Mouse (Mus musculus): ENCODE results near the gene Acvrl1. TPM values are rescaled to one million over a fixed set of nuclear protein-coding genes. Genes with fewer than 3 reads are reported as not detected.
A peak's percentile ranks its signal among the peaks of the same experiment; 100 is the strongest.

Acvrl1 gene
- polyA plus RNA-seq, 1 experiment from 2014 or later = 1.8 TPM

DNA sequence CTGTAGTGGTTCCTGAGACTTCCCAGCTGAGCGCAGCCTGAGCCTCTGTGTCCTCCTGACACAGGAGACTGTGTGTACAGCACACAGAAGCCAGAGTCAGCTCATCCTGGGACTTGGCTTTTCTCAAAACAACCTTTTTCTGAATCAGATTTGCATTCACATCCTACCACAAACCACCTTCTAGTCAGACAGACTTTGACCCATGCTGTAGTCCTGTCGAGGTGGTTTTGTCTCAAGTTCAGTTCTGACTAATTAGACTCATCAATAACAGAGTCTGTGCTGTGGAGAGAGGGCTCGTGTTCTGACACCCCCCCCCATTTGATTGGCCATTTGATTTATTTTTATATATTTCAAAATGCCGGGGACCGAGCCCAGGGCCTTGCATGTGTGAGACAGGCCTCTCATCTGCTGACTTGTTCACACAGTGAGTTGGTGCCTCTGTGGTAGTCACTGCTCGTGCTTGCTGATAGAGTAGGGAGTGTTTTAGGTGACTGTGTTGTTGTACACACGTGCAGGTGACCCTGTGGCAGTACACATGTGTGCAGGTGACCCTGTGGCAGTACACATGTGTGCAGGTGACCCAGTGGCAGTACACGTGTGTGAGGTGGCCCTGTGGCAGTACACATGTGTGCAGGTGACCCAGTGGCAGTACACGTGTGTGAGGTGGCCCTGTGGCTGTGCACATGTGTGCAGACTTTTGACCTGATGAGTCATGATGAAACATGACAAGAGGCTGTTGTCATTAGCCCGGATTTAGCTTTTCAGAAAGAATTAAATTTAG lies 61.8 kb downstream of the Acvrl1 start:
- Histone ChIP-seq H3K4me1 (peaks cover 59% of the 10 kb centered on the region), H3K4me2 (no peak overlapping the region), H3K9me3 (replicated peaks) (no peaks in the 10 kb centered on the region), H3K27me3 (replicated peaks) (no peaks in the 10 kb centered on the region), H3K9ac (no peak overlapping the region), H3K27ac (no peak overlapping the region), H3K4me3 (no peak overlapping the region), H3K36me3 (peaks cover 22% of the 10 kb centered on the region)
- ATAC-seq = no peak
- WGBS (ENCODE audit: insufficient replicate concordance) = 47% methylated on average over 10 of the region's 10 CpGs

DNA sequence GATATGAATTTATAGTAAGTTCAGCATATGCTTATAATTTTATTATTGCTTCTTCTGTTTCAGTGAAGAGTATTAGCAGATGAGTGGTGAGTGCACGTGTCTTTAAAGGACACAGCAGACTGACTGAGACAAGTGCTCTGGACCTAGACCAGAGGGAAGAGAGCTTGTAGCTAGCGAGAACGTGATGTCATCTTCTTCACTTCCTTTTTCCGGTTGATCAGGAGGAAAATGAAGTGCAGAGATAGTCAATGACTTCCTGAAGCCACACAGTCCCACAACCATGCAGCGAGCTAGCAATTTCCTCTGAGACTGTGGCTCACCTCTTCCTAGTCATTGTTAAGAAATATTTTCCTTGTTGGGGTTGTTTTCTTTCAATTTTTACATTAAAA lies 62.4 kb downstream of the Acvrl1 start:
- H3K27me3 ChIP-seq (replicated peaks) = no peaks in the 10 kb centered on the region
- H3K9me3 ChIP-seq (replicated peaks) = no peaks in the 10 kb centered on the region
- no peak overlapping the region for H3K27ac ChIP-seq
- H3K4me3 ChIP-seq = no peak overlapping the region
- H3K9ac ChIP-seq = no peak overlapping the region
- H3K4me2 ChIP-seq = no peak overlapping the region
- H3K36me3 ChIP-seq = peaks cover 23% of the 10 kb centered on the region
- WGBS (ENCODE audit: insufficient replicate concordance) = 24% methylated on average over 5 of the region's 5 CpGs
- H3K4me1 ChIP-seq = peaks cover 65% of the 10 kb centered on the region
- no peak for ATAC-seq

DNA sequence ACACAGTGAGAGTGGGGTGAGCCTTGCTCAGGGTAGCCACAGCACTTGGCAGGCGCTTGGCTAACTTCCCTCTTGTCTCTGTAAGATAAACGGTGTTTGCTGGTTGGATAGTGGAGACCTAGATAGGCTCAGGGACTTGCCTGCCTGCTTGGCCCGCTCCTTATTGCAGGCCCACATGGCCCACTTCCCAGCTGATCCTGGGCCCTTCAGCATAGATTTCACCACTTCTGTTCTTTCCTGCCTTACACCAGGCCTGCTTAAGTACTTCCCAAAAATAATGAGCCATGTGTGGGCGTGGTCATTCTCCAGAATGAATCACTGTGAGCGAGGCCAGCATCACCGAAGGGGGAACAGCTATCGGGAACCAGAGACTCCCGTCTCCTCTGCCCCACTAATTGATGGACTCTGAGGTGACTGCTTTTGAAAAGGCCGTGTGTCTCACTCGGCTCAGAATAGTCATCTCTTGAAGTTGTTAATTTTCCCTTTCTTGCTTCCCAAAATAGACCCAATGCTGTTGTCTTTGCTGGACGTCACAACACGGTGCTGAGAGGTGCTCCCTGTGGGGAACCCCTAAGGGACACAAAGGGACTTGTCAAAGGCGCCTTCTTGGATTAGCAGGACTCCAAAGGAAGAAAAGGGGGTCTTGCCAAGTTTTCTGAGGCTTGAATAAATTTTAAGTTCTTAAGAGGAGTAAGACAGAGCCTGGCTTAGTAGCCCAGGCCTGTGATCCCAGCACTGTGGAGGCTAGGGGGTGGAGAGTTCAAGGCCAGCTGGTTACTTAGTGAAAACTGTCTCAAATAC lies 63.3 kb downstream of the Acvrl1 start:
- no peaks in the 10 kb centered on the region for H3K9me3 ChIP-seq (replicated peaks)
- peak overlapping the region; percentile 57; the same call in 1 of the 2 replicates for H3K27ac ChIP-seq
- no peak for ATAC-seq
- H3K27me3 ChIP-seq (replicated peaks) = no peaks in the 10 kb centered on the region
- H3K9ac ChIP-seq = no peak overlapping the region
- H3K36me3 ChIP-seq = peaks cover 26% of the 10 kb centered on the region
- H3K4me3 ChIP-seq = no peak overlapping the region
- peaks cover 72% of the 10 kb centered on the region for H3K4me1 ChIP-seq
- WGBS (ENCODE audit: insufficient replicate concordance) = 38% methylated on average over 13 of the region's 13 CpGs
- H3K4me2 ChIP-seq = no peak overlapping the region

DNA sequence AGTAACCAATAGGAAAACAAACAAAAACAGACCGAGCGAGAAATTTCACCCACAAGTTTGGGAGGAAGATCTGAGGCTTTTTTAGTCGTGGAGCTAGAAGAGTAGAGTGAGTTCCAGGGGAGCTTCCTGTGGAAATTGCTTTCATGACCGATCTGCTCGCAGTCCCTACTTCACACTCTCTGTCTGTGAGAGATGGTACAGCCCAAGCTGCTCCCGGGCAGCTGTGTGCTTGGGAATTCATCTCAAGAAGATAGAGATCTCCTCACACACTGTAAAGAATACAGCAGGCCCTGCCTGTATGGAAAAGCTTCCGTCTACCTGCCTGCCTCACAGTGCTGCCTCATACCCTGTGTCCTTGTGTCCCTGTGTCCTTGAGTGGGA lies 63.9 kb downstream of the Acvrl1 start:
- Histone ChIP-seq H3K4me2 (no peak overlapping the region), H3K9me3 (replicated peaks) (no peaks in the 10 kb centered on the region), H3K9ac (no peak overlapping the region), H3K27ac (no peak overlapping the region), H3K36me3 (peaks cover 26% of the 10 kb centered on the region), H3K27me3 (replicated peaks) (no peaks in the 10 kb centered on the region), H3K4me1 (peaks cover 72% of the 10 kb centered on the region), H3K4me3 (no peak overlapping the region)
- ATAC-seq = no peak
- WGBS (ENCODE audit: insufficient replicate concordance) = 55% methylated on average over 7 of the region's 7 CpGs

DNA sequence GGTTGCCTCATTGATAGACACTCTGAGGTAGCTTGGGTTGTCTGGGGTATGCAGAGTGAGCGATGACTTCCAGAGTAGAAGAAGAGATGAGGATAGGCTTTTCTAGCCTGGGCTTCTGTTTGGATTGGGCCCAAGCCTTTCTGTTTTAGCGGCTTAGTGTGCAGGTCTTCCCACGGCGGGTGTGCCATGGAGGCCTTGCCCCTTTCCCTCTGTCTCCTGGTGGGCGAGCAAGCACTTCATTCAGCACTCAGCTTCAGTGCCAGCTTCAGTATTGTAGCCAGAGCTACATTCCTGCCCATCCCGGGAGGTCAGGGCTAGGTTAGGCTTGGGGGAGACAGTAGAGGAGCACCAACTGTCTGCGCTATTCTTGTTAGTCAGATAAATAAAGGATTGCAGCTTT lies 64.3 kb downstream of the Acvrl1 start:
- H3K9me3 ChIP-seq (replicated peaks) = no peaks in the 10 kb centered on the region
- H3K4me2 ChIP-seq = no peak overlapping the region
- H3K4me3 ChIP-seq = no peak overlapping the region
- no peak overlapping the region for H3K9ac ChIP-seq
- 69% methylated on average over 7 of the region's 7 CpGs for WGBS (ENCODE audit: insufficient replicate concordance)
- no peaks in the 10 kb centered on the region for H3K27me3 ChIP-seq (replicated peaks)
- peaks cover 26% of the 10 kb centered on the region for H3K36me3 ChIP-seq
- H3K4me1 ChIP-seq = peaks cover 72% of the 10 kb centered on the region
- ATAC-seq = no peak
- H3K27ac ChIP-seq = no peak overlapping the region

DNA sequence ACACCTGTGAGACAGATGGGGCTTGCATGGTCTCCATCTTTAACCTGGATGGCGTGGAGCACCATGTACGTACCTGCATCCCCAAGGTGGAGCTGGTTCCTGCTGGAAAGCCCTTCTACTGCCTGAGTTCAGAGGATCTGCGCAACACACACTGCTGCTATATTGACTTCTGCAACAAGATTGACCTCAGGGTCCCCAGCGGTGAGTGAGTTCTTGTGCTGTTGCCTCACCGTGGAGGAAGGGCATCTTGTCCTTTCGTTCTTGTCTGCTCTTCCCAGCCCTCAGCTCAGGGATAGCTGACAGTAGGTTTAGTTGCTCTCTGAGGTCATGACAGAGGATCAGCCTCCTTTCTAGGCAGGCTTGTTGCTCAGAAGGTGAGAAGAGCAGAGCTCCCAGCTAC lies 65.6 kb downstream of the Acvrl1 start:
- Histone ChIP-seq H3K27ac (no peak overlapping the region), H3K4me1 (peaks cover 72% of the 10 kb centered on the region), H3K4me2 (no peak overlapping the region), H3K4me3 (no peak overlapping the region), H3K36me3 (peaks cover 32% of the 10 kb centered on the region), H3K9ac (no peak overlapping the region), H3K9me3 (replicated peaks) (no peaks in the 10 kb centered on the region), H3K27me3 (replicated peaks) (no peaks in the 10 kb centered on the region)
- WGBS (ENCODE audit: insufficient replicate concordance) = 69% methylated on average over 6 of the region's 6 CpGs
- ATAC-seq = no peak

Small RNAs within 50 kb of the gene (microRNA-seq; reads per million reads assigned to microRNA genes)
- gene Mir6962 = not detected

Other genes starting within 250 kb of the Acvrl1 start
- gene Gm47841, start 81.1 kb upstream of the Acvrl1 start, polyA plus RNA-seq (2016; fragmentation: Nextera tagmentation; extraction: Ambion mirVana) = not detected in 2 replicates
- gene Fignl2, start 50.0 kb upstream of the Acvrl1 start, polyA plus RNA-seq (2016; fragmentation: Nextera tagmentation; extraction: Ambion mirVana) = 0.17 and 0.25 TPM in 2 replicates
- not detected in 2 replicates for gene Ankrd33, start 12.8 kb upstream of the Acvrl1 start, polyA plus RNA-seq (2016; fragmentation: Nextera tagmentation; extraction: Ambion mirVana)
- gene Acvr1b, start 45.5 kb downstream of the Acvrl1 start, polyA plus RNA-seq (2016; fragmentation: Nextera tagmentation; extraction: Ambion mirVana) = 1.9 and 2.2 TPM in 2 replicates
- gene Grasp, start 95.7 kb downstream of the Acvrl1 start, polyA plus RNA-seq (2016; fragmentation: Nextera tagmentation; extraction: Ambion mirVana) = 0.81 and 1.3 TPM in 2 replicates
- gene Nr4a1, start 125.7 kb downstream of the Acvrl1 start, polyA plus RNA-seq (2016; fragmentation: Nextera tagmentation; extraction: Ambion mirVana) = 0.83 and 1.0 TPM in 2 replicates
- 31.5 and 31.7 TPM in 2 replicates for gene Atg101, start 155.8 kb downstream of the Acvrl1 start, polyA plus RNA-seq (2016; fragmentation: Nextera tagmentation; extraction: Ambion mirVana)
- gene 6030408B16Rik, start 164.7 kb downstream of the Acvrl1 start, polyA plus RNA-seq (2016; fragmentation: Nextera tagmentation; extraction: Ambion mirVana) = 0.17 and 0.19 TPM in 2 replicates
- gene Krt80, start 241.6 kb downstream of the Acvrl1 start, polyA plus RNA-seq (2016; fragmentation: Nextera tagmentation; extraction: Ambion mirVana) = 0.11 and 0.16 TPM in 2 replicates